Mouse (Mus musculus) MEL (cell line): Measurements from ENCODE around the gene Fermt2. TPM values are rescaled to one million over a fixed set of nuclear protein-coding genes. Genes with fewer than 3 reads are reported as not detected.

Experiments
- DNase-seq: peaks from one replicate; pipeline ENCODE4 v3.0.0; 2011; ENCODE audit warnings: low read depth, low spot score
- H3K27ac ChIP-seq: 2 replicates; pipeline ENCODE4 v1.5.1; 2012; ENCODE audit warnings: low read depth, mild to moderate bottlenecking, control low read depth, low read length, moderate library complexity; ENCODE audit not compliant: control insufficient read depth
- H3K27me3 ChIP-seq, 2 experiments: fragments of 150-350 bp in 1 of 2; sonication (generic) in 1 of 2; 2 replicates each; pipeline ENCODE4 v1.6.1; 2012; ENCODE audit warnings: low read length in 2 of 2, mild to moderate bottlenecking in 2 of 2, improper control_type of control experiment in 1 of 2, moderate library complexity in 1 of 2; ENCODE audit not compliant: insufficient read depth in 2 of 2, control insufficient read depth in 1 of 2
- H3K36me3 ChIP-seq, 2 experiments: 2 replicates each; pipeline ENCODE4 v1.6.1; 2012 to 2014; ENCODE audit warnings: low read length in 2 of 2, improper control_type of control experiment in 1 of 2, inconsistent platforms in 1 of 2, mild to moderate bottlenecking in 1 of 2; ENCODE audit not compliant: insufficient read depth in 2 of 2, control insufficient read depth in 1 of 2
- H3K4me1 ChIP-seq, 2 experiments: fragments of 150-350 bp in 1 of 2; sonication (generic) in 1 of 2; 2 replicates each; pipeline ENCODE4 v1.6.1; 2012; ENCODE audit warnings: low read length in 2 of 2, improper control_type of control experiment in 1 of 2, mild to moderate bottlenecking in 1 of 2; ENCODE audit not compliant: insufficient read depth in 2 of 2, control insufficient read depth in 1 of 2
- H3K4me3 ChIP-seq, 2 experiments: fragments of 150-350 bp in 1 of 2; sonication (generic) in 1 of 2; 2 replicates each; pipeline ENCODE4 v1.5.1; 2012; ENCODE audit warnings: low read depth in 2 of 2, low read length in 2 of 2, mild to moderate bottlenecking in 2 of 2, moderate library complexity in 2 of 2, control low read depth in 1 of 2, improper control_type of control experiment in 1 of 2; ENCODE audit not compliant: control insufficient read depth in 1 of 2, insufficient read depth in 1 of 2
- H3K79me2 ChIP-seq: 2 replicates; pipeline ENCODE4 v1.6.1; 2012; ENCODE audit warnings: mild to moderate bottlenecking, low read length, moderate library complexity; ENCODE audit not compliant: control insufficient read depth, poor library complexity, insufficient read depth
- H3K9ac ChIP-seq: 2 replicates; pipeline ENCODE4 v1.6.1; 2012; ENCODE audit warnings: low read depth, mild to moderate bottlenecking, control low read depth, low read length, moderate library complexity; ENCODE audit not compliant: control insufficient read depth, poor library complexity, severe bottlenecking
- H3K9me3 ChIP-seq: fragments of 150-350 bp; sonication (generic); replicated peaks from 2 replicates; pipeline ENCODE4 v1.6.1; 2012; ENCODE audit warnings: mild to moderate bottlenecking, low read length, improper control_type of control experiment, moderate library complexity; ENCODE audit not compliant: insufficient read depth
- CHD2 ChIP-seq: IDR thresholded peaks from 2 replicates; pipeline ENCODE4 v1.6.1; 2011; ENCODE audit warnings: low read length, improper control_type of control experiment
- CTCF ChIP-seq, 3 experiments: IDR thresholded peaks in 2 of 3; conservative IDR thresholded peaks in 1 of 3; 2 replicates each; pipeline ENCODE4 v1.5.1; 2011 to 2012; ENCODE audit warnings: low read length in 3 of 3, low read depth in 2 of 3, mild to moderate bottlenecking in 2 of 3, improper control_type of control experiment in 1 of 3, inconsistent platforms in 1 of 3, mixed read lengths in 1 of 3, moderate library complexity in 1 of 3; ENCODE audit not compliant: control insufficient read depth in 1 of 3, insufficient read depth in 1 of 3, poor library complexity in 1 of 3, severe bottlenecking in 1 of 3
- ETS1 ChIP-seq: IDR thresholded peaks from 2 replicates; pipeline ENCODE4 v1.6.1; 2012; ENCODE audit warnings: low read depth, mild to moderate bottlenecking, inconsistent platforms, low read length, improper control_type of control experiment, moderate library complexity
- GATA1 ChIP-seq: IDR thresholded peaks from 2 replicates; pipeline ENCODE4 v1.6.1; 2011; ENCODE audit warnings: low read depth, low read length, improper control_type of control experiment
- JUND ChIP-seq: IDR thresholded peaks from 2 replicates; pipeline ENCODE4 v1.6.1; 2011; ENCODE audit warnings: low read depth, mild to moderate bottlenecking, improper control_type of control experiment, low read length
- MAFK ChIP-seq: IDR thresholded peaks from 2 replicates; pipeline ENCODE4 v1.6.1; 2011; ENCODE audit warnings: low read depth, mild to moderate bottlenecking, low read length, improper control_type of control experiment, borderline replicate concordance
- MYB ChIP-seq: IDR thresholded peaks from 2 replicates; pipeline ENCODE4 v1.6.1; 2011; ENCODE audit warnings: mild to moderate bottlenecking, low read depth, low read length, improper control_type of control experiment
- MYC ChIP-seq: IDR thresholded peaks from 2 replicates; pipeline ENCODE4 v1.6.1; 2011; ENCODE audit warnings: low read depth, mild to moderate bottlenecking, low read length, improper control_type of control experiment, moderate library complexity
- NELFE ChIP-seq: IDR thresholded peaks from 2 replicates; pipeline ENCODE4 v1.6.1; 2011; ENCODE audit warnings: low read depth, low read length, improper control_type of control experiment
- NRF1 ChIP-seq: IDR thresholded peaks from 2 replicates; pipeline ENCODE4 v1.6.1; 2014; ENCODE audit warnings: low read depth, mild to moderate bottlenecking, inconsistent platforms, low read length, improper control_type of control experiment, moderate library complexity; ENCODE audit not compliant: poor library complexity, insufficient read depth, severe bottlenecking
- POLR2A ChIP-seq, 2 experiments: IDR thresholded peaks; 2 replicates each; pipeline ENCODE4 v1.6.1; 2011 to 2012; ENCODE audit warnings: low read length in 2 of 2, mild to moderate bottlenecking in 2 of 2, control low read depth in 1 of 2, improper control_type of control experiment in 1 of 2, low read depth in 1 of 2, moderate library complexity in 1 of 2; ENCODE audit not compliant: control insufficient read depth in 1 of 2, insufficient read depth in 1 of 2, poor library complexity in 1 of 2
- POLR2AphosphoS2 ChIP-seq: IDR thresholded peaks from 2 replicates; pipeline ENCODE4 v1.6.1; 2011; ENCODE audit warnings: low read length, improper control_type of control experiment
- RAD21 ChIP-seq: IDR thresholded peaks from 2 replicates; pipeline ENCODE4 v1.6.1; 2011; ENCODE audit warnings: mild to moderate bottlenecking, low read depth, low read length, improper control_type of control experiment
- RCOR1 ChIP-seq: IDR thresholded peaks from 2 replicates; pipeline ENCODE4 v1.6.1; 2012; ENCODE audit warnings: low read depth, mild to moderate bottlenecking, inconsistent platforms, low read length, improper control_type of control experiment
- SMC3 ChIP-seq: IDR thresholded peaks from 2 replicates; pipeline ENCODE4 v1.6.1; 2011; ENCODE audit warnings: low read depth, low read length, improper control_type of control experiment
- USF2 ChIP-seq, 2 experiments: IDR thresholded peaks; 2 replicates each; pipeline ENCODE4 v1.6.1; 2011 to 2012; ENCODE audit warnings: improper control_type of control experiment in 2 of 2, low read length in 2 of 2, borderline replicate concordance in 1 of 2, inconsistent platforms in 1 of 2, low read depth in 1 of 2, mild to moderate bottlenecking in 1 of 2; ENCODE audit not compliant: insufficient read depth in 1 of 2
- polyA plus RNA-seq, 2 experiments: library from polyadenylated mRNA; stranded (reverse) in 1 of 2; unstranded in 1 of 2; fragments of >175 nt in 1 of 2; fragments of >200 nt in 1 of 2; gene quantifications; 2 replicates each; pipeline versions ENCODE4 v1.2.1 to v1.2.4; 2012; ENCODE audit warnings: low replicate concordance in 2 of 2, low read depth in 1 of 2; ENCODE audit not compliant: insufficient read length in 2 of 2, insufficient read depth in 1 of 2, missing spikeins in 1 of 2
- total RNA-seq: library from RNA; depleted of rRNA; stranded (reverse); fragments of 300-350 nt; gene quantifications from 2 replicates; pipeline ENCODE4 v1.2.3, GENCODE M21; 2012

Fermt2 gene
- total and polyA plus RNA-seq, 3 experiments: not detected

DNA sequence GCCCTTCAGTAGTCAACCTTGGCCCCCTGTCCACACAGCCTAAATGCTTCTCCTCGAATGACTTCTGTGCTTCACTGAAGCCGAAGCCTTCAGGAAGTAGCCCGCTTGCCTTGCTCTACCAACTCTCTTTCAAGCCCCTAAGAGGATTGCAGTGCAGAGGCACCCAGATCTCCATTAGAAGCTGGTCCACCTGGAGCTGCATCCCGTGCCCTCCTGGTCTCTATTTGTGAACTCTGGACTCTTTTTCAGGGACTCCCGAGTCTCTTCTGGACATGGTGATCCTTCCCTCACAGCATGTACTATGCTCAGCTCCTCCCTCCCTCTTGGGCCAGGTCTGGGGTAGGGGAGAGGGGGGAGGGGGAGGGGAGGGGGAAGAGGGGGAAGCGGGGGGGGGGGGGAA is 14.1 kb upstream of the Fermt2 start:
- Histone ChIP-seq H3K79me2 (no peaks in the 10 kb centered on the region), H3K36me3 (no peaks in the 10 kb centered on the region), H3K9me3 (no peaks in the 10 kb centered on the region), H3K27ac (no peak overlapping the region), H3K27me3 (0 out of 4 replicates have a peak, but pooled peaks cover 0 to 1% of the 10 kb centered on the region in 2 experiments), H3K9ac (no peak overlapping the region), H3K4me1 (no peaks in the 10 kb centered on the region), H3K4me3 (no peak overlapping the region)
- no peak for DNase-seq
- no peak for TF ChIP-seq USF2 (IDR thresholded peaks at IDR 0.05; ENCODE audit: borderline replicate concordance in 1 of 2, insufficient read depth in 1 of 2, low read depth in 1 of 2, low read length in 2 of 2)
- TF ChIP-seq CHD2: no peak
- TF ChIP-seq MYB: no peak
- no peak for TF ChIP-seq GATA1
- TF ChIP-seq JUND: no peak
- TF ChIP-seq NELFE: no peak
- TF ChIP-seq NRF1: no peak
- no peak for TF ChIP-seq RCOR1
- TF ChIP-seq ETS1: no peak
- TF ChIP-seq MYC: no peak
- TF ChIP-seq POLR2AphosphoS2: no peak

- Histone ChIP-seq H3K79me2 (no peaks in the 10 kb centered on the region), H3K4me3 (no peak overlapping the region), H3K27me3 (peaks cover 0 to 1% of the 10 kb centered on the region in 2 experiments; a peak in 1 of 4 replicates), H3K4me1 (no peaks in the 10 kb centered on the region), H3K27ac (no peak overlapping the region), H3K9ac (no peak overlapping the region), H3K9me3 (no peaks in the 10 kb centered on the region), H3K36me3 (no peaks in the 10 kb centered on the region)
- TF ChIP-seq RAD21 (peak; percentile 20), MAFK (no peak), CTCF (IDR thresholded peaks at IDR 0.05 in 2 of 3, conservative IDR thresholded peaks at IDR 0.05 in 1 of 3; ENCODE audit: control insufficient read depth in 1 of 3, insufficient read depth in 1 of 3, low read depth in 2 of 3, low read length in 3 of 3, poor library complexity in 1 of 3, severe bottlenecking in 1 of 3) (peak; percentile 49 to 61 (median 59)), ETS1 (no peak), SMC3 (peak; percentile 40), POLR2A (IDR thresholded peaks at IDR 0.05; ENCODE audit: control insufficient read depth in 1 of 2, insufficient read depth in 1 of 2, low read depth in 1 of 2, low read length in 2 of 2, poor library complexity in 1 of 2) (no peak)
- DNase-seq: peak; percentile 37
Measured at GRCm38 (mm10) chr14:45539659-45540468, 9.9 kb upstream of the Fermt2 start.
